Mouse (Mus musculus) spleen, postnatal 10 days (tissue): ENCODE results near the gene Plxdc1.

Source experiments
- DNase-seq, 2 experiments: peaks; one replicate each; pipeline ENCODE4 v3.0.0; 2021 to 2022; ENCODE audit warnings: low spot score in 2 of 2

The Plxdc1 gene

DNA sequence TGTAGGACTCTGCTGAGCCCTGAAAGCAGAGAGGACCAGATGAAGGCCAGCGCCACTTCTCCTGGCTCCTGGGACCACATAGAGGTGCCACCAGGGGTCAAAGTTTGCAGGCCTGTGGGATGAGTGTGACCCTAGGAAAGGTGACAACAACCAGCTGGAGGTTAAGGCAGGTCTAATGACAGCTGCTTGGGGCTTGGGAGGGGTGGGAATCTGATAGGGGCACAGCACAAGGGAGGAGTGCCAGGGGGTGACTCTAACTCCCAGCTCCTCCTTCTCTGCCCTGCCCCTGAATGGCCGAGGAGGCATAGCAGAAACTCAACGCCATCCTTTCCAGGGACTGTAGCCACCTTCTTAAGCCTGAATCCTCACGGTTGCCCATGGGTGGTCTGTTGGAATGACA is 30.6 kb upstream of the Plxdc1 start:
- no peak for DNase-seq

DNA sequence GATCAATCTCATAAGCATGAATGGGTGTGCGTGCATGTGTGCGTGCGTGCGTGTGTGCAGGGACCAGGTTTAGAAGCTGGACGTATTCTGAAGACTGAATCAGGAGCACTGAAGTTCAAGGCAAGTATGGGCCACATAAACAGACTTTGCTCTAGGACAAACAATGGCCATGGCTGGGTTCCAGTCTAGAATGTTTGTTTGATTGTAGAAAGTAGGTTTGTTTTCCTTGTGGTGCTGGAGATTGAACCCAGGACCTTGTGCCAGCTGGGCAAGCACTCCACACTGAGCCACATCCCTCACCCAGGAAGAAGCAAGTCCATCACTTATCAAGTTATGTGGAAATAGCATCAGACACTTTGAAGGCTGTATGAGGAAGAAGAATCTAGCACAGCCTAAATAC is 29.9 kb upstream of the Plxdc1 start:
- no peak for DNase-seq

DNA sequence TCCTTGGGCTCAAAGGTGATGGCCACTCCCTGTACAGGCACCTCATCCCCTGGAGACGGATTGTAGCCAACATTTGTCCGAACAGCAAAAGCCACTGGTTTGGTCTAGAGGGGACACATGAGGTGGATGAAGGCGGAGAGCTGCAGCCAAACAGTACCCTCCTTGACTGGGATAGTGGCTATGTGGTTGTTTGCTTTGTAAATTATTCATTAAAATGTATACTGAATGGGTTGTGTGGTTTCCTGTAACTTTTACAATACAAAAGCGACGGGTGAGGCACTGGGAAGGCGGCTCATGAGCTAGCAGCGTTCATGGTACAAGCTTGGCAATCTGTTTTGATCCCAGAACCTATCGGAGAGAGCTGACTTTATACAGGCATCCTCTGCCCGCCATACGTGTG is 26.6 kb upstream of the Plxdc1 start:
- no peak for DNase-seq

DNA sequence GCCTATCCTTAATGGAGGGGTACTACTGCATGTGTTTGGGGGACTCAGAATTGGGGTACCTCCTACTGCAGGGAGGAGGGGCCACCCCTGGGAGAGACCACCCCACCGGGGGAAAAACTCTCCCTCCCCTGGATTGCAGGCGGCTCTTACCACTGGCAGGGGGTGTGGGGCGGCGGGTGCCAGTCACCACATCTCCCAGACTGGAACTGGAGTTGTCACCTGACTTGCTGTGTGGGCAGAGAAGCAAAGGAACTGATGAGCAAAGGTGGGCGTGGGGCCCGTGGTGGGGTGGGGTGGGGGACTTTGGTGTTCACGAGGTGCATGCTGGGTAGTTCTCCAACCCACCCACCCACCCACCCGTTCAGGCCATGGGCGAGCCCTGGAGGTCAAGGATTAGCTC is 25.5 kb upstream of the Plxdc1 start:
- DNase-seq, result no peak

DNA sequence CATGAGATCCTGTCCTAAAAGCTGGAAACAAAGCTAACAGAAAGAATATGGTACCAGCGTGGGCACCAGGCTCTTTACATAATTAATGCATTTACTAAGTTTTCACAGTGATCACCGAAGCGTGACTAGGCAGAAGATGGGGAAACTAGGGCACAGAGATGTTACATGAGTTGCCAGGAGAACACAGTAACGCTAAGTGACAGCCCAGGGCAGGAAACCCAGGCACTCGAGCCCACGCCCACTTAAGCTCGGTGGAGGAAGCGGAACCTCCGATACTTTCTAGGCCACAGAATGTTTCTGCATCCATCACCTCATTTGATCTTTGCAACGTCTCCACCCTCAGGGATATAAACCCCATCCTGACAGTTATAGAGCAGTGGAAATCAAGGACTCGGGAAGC is 21.8 kb upstream of the Plxdc1 start:
- no peak for DNase-seq

DNA sequence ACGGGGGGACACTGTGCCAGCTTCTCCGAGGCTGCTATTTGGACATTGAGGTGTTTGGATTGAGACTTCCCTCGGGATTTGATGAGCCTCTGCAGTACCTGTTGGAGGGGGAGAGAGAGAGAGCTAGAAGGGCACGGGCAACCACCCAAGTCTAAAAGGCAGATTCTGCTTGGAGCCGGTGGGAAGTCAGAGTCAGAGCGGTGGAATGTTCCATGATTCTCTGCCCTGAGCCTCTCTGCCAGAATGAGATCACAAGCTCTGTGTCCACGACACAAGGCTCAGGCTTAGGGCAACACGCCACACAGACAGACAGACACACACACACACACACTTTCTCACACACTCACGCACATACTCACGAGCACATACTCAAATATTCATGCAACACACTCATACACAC is 19.4 kb upstream of the Plxdc1 start:
- no peak for DNase-seq

DNA sequence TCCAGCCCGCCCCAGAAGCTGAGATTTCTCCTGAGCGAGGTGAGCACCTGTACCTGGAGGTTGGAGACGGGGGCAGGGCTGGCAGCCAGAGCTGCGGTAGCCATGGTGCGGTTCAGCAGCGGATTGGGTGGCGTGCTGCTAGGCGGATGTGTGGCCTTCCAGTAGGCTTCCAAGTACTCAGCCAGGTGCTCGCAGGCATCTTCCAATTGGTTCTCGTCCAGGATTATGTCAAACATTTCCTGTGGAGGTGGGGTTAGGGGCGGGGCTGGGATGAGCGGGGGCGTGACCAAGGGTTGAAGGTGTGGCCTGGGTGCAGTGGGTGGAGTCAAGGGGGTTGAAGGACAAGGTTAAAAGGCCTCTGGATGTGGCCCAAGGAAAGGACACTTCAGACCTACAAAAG is 18.8 kb upstream of the Plxdc1 start:
- DNase-seq, result no peak

DNA sequence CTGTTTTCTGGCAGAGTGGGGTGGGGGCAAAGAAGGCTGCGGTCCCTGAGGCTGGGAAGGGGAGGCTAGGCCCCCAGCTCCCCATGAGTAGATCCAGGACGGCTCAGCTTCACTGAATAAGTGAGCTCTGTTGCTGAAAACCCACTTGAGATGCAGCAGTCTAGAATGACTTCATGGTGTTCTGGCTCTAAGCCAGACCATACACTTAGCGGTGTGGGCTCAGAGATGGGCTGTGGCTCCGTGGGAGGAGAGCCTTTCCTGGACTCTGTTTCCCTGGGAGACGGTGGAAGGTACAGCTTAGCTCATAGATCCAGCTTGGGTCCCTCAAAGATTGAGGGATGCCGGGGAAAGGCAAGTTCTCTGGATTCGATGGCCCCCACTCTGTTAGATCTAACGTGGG is 17.9 kb upstream of the Plxdc1 start:
- DNase-seq, result no peak

DNA sequence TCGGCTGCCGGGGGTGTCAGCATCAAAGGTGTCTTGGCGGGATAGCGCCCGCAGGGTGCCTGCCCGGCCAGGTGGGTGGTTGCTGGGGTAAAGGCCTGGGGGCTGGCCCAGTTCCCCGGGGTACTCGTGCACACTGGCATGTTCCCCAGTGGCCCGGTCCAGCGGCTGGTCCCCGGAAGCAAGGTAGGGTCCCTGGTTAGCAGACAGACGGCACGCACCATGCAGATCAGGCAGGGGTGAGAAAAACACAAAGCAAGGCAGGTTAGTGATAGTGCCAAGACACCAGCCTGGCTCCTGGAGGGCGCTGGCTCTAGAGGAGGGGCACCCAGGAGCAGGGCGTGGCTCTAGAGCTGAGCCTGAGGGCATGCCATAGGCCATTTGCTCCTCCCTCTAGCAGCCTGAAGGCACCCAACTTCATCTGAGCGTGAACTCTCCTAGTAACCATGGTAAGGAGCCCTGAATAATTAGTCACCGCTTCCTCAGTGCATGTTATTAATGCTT is 17.0 kb upstream of the Plxdc1 start:
- peak in 1 of 2 experiments; percentile 65 for DNase-seq

DNA sequence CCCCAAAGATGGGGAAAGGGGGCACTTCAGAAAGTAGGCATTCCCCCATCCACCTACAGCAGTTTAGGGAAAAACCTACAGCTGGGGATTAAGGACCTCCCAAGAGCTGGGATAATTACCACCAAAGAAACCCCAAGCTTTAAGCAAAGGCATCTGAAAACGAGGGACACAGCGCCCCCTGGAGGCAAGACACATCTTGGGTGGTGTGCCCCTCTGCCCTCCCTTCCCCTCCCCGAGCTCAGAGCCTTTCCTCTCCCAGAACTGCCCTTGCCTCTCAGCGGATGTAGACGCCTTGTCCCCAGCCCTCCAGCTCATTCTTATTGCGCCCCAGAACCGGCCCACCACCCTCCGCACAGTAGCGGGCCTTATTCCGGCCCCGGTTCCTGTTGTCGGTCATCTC is 16.4 kb upstream of the Plxdc1 start:
- DNase-seq, result peak; percentile 81 to 94

DNA sequence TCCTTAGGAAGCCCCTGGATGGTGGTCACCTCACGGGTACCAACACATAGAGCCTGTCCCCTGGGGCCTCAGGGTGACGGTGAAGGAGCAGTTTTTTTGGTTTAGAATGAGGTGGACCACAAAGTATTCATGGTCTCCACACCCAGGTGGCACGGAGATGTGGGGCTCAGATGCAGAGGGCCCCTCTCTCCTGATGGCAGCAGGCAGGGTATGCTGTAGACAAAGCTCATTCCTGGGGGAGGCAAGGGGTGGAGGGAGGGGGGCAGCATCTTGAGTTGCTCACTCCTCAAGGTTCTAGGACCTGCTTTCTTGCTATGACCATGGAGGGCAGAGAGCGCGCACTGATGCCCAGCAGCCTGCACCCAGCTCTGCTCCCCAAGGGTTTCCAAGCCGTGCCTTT is 15.7 kb upstream of the Plxdc1 start:
- DNase-seq, result no peak

DNA sequence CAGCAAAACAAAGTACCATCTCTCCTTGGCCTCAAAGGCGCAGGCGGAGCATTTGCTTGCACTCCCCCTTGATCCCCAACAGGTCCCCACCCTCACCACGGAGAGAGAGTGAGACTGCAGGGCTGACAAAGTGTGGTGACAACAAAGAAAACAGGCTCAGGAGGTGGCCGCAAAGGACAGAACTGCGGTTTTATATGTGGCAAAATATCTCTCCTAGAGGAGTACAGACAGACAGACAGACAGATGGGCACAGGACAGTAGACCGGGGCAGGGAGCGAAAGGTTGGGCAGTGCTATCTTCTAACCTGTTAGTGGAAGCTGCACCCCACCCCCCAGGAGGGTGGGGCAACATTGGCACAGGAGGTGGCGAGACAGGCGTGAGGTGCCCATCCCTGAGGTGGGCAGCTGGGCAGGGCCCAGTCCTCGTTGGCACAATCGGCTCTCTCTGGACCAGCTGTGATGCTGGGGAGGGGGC is 15.1 kb upstream of the Plxdc1 start:
- peak in 1 of 2 experiments; percentile 55 for DNase-seq

DNA sequence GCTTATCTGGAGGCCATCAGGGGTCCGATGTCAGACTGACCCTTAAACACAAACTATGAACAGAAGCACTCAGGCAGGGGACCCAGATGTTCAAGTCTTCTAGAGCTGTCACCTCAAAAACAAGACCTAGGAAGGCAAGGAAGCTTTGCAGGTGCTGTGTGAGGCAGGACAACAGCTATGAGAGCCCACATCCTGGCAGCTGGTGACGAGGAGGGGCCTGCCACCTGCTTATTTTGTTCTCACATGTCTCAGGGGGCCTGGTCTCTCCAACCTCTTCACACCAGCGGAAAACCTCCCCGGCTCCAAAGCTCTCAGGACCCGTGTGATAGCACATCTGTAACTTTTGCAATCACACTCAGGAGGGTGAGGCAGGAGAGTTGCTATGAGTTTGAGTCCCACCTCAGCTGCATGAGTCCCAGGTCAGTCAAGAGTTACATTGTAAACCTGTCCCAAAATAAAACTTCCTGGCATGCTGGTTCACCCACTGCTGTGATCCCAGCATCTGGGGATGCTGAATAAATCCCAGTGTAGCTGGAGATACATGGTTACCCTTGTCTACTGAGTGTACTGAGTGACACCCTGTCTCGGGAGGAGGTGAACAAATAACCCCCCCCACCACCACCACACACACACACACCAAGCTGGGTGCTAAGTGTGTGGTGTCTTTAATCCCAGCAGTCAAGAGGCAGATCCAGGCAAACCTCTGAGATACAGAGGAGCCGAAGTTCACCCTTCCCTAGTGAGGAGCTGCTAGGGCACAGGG is 14.3 kb upstream of the Plxdc1 start:
- DNase-seq, result peak in 1 of 2 experiments; percentile 77

DNA sequence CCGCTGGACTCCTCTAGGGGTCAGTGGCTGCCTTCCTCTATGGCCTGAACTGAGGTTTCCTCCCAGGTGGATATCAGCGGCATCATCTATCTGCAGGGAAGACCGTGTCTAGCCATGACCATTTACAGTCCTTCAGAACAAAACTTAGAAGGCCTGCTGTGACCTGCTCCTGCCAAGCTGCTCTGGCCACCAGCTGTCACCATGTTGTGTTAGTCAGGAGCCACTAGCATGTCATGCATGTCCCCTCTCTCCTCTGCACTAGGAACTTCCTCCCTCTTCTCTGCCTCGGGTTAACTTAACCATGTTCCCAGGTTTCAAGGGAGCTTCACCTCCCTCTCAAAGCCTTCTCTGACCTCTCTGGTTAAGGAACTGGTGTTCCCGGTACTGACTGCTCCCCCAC is 13.5 kb upstream of the Plxdc1 start:
- DNase-seq, result no peak

DNA sequence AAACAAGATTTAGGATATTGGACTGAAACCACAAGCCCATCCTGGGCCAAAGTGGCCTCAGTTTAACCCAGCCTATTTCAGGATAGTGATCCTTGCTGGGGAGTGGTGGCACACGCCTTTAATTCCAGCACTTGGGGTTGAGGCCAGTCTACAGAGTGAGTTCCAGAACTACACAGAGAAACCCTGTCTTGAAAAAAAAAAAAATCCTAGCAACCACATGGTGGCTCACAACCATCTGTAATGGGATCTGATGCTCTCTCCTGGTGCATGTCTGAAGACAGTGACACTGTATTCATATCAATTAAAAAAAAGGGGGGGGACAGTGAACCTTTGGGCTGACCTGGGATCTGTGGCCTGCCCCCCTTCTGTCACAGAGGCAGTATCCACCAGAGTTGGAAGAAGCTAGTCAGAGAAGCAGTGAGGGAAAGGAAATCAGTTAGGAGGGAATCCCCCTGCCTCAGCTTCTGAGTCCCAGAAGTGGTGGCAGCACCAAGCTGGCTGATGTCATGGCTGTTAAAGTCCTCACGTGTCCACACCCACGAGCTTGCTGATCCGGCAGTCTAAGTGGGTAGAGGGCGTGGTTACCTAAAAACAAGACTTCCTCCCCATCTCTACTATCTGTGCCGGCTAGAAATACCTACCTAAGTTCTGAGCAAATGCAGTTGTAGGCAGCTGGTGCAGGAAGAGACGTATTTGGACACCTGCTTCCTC is 12.8 kb upstream of the Plxdc1 start:
- DNase-seq, result peak in 1 of 2 experiments; percentile 65

DNA sequence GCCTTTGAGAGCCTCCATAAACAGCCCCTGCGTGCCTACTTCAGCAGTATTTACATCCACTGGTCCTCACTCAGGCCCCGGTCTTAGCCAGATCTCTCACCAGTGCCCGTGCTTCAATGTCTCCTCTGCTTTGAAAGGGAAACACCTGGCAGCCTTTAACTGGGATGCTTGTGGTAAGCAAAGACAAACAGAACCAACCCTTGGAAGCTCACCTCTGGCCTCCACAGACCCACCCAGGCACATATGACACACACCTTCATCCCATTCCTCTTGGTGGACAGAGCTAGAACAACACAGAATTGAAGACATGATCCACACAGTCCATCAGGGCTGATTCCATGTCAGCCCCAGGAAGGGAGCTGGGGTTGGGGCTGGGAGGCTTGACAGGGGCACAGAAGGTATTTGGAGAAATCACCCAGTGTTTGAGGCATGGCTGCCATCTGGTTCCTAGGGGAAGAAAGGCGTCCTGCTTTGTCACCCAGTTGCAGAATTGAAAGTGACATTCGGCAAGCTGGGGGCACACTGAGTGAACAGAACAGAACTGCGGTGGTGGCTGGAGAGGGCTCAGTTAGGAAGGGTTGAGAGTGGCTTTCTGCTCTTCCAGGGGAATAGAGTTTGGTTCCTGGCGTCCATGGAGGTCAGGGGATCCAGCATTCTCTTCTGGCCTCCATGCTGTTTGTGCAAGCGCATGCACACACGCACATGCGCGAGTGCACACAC is 12.0 kb upstream of the Plxdc1 start:
- no peak for DNase-seq

DNA sequence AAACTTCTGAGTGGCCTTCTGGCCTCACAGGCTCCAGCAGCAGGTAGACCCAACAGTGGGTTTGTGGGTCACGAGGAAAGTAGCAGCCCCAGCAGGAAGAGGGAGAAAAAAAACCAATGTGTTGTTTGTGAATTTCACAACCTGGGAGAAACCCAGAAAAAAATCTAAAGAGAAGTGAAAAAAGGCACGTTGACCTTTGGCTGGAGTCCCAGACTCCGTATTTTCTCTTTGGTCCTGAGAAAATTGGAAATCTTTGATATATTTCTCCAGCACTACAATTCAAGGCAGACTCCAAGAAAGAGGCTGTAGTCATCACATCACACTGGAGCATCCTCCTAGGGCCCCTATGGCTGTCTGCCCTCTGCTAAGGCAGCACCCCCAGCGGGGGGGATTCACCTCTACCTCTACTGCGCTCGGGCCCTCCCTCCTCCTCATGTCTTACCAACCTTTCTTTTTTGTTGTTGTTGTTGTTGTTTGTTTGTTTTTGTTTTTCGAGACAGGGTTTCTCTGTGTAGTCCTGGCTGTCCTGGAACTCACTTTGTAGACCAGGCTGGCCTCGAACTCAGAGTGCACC is 11.2 kb upstream of the Plxdc1 start:
- DNase-seq, result no peak

DNA sequence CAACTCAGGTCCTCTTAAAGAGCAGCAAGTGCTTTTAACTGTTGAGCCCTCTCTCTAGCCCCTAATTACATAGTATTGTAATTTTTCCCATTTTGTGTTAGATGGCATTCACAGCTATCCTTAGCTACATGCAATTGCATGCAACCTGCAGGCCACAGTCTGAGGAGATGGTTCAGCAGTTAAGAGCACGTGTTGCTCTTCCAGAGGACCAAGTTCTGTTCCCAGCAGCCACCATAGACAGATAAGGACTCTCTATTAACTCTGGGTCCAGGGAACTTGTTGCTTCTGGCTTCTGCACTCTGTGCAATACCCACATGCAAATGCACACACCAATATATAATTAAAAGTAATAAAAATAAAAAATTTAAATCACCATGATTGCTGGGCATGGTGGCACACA is 10.4 kb upstream of the Plxdc1 start:
- no peak for DNase-seq

DNA sequence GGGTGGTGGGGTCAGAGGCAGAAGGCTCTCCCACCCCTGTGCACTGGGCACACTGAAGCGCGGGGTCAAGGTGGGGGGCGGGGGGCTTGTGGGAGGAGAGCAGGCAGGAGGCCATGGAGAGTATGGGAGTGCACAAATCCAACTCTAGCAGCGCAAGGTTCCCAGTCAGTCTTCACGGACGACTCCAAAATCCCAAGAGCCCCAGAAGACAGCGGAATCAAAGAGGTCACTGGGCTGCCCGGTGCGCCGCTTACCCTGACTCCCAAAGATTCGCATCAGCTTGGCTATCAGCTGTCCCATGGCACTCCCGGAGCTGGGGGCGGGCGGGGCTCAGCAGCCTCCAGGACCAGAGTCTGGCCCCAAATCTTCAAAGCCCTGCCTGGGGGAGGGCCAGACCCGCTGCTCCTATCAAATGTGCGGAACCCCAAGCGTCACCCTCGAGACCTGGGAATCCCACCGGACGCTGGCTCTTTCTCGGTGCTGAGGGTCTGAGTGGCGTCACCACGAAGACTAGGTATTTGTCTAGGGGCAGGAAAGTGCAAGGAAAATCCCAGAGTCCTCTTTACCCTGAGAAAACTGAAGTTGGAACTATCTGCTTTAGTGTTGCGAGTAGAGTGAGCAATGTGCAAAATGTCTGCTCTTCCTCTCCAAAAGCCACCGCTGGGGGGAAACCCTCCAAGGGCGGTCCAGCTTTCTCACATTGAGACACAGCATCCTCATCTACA is 9.5 kb upstream of the Plxdc1 start, which contains the start of gene Arl5c:
Gene Arl5c (minus strand): TSS at position 618 of the 725 bp plus-strand sequence.
- peak in 1 of 2 experiments; percentile 73 for DNase-seq

DNA sequence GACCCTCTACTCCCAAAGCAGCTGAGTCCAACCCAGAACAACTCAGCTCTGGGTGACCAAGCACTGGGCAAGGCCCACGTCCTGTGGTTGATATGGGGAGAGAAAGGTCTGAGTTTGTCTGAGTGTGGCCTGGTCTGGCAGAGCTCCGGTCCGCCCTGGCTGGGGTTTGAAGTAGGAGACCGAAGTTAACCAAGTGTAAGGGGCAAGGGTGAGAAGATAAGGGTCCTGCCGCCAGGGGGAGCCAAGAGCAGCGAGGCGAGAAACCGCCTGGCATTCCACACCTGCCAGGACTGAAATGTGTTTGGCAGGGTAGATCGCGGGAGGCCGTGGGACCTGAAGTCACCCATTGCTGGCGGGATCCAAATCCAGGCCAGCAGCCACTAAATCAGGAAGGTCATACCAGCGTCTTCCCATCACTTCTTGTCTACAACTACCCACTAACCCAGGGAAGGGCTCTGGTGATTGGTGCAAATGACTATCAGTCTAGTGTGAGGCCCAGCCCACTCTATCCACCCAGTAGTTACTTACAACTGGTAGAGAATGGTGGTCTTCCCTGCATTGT is 8.4 kb upstream of the Plxdc1 start:
- DNase-seq, result peak; percentile 81 to 93

DNA sequence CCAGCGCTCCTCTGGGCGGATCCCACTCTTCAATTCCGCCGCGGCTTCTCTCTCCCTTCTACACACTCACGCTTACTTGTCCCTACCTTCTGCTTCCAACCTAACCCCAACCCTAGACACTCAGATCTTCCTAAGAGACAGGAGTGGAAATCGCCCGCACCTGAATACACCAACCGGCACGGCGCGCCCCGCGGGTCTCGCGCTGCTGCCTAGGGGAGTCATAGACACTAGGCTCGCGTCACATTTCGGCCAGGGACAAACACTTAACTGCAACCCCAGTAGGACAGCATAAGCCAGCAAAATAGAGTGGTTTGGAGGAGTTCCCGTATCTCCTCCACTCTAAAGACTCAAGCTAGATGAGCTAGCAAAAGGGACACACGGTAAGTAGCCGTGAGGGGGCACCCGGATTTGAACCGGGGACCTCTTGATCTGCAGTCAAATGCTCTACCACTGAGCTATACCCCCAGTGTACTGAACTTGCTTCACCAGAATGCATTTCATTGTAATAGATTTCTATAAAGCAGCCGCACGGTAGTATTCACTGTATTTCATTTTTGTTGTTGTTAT is 2.4 kb upstream of the Plxdc1 start:
- DNase-seq, result peak; percentile 81 to 88
